Mouse (Mus musculus) right cerebral cortex, postnatal 10 days (tissue): ENCODE measurements around the gene Wnt8b.

Experiments
- DNase-seq, 2 experiments: peaks; one replicate each; pipeline ENCODE4 v3.0.0; 2021; ENCODE audit warnings: low spot score in 2 of 2

The Wnt8b gene

GRCm38 (mm10) chr19:44511451-44512231, 18.4 kb downstream of the Wnt8b start:
- peak in 1 of 2 experiments; percentile 31 for DNase-seq

DNA sequence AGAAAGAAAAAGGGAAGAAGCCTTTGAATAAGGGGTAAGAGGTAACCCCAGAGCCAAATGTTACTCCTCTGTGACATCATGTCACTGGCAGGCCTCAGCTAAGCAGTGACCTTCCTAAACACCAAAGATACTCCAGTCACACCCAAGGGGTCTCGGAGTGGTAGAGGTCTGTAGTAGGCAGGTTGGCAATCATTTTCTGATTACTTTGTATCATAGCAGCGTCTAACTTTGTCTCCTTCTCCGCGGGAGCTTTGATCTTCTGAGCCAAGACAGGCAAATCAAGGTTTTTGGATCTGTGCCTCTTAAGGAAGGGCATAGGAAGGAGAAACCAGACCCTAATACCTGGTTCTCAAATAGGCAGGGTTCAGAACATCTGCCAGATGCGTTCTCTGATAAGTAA, 19.3 kb downstream of the Wnt8b start:
- no peak for DNase-seq

GRCm38 (mm10) chr19:44513054-44513833, 20.0 kb downstream of the Wnt8b start:
- no peak for DNase-seq

DNA sequence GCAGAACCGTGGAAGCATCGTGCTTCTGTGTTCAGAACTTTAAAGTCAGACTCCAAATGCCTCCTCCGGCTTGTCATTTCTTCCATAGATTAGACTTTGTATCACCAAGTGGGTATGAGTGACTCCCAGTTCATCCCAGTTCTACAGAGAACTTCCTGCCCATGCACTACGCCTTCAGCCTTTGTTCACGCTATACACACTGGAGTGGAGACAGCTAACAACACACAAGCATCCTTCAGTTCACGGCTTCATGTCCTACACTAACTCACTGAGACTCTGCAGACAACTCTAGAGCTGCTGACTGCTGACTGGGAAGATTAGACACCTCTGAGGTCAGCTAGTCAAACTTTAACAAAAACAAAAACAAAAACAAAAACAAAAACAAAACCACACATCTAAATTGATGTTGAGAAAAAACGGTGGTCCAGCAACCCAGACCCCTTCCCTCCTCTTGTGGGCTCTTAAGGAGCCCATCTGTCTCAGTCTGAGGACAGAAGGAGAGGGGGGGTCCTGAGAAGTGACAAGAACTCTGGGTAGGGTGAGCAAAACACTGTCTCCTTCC, 20.7 kb downstream of the Wnt8b start:
- no peak for DNase-seq

- no peak for DNase-seq
Measured at GRCm38 (mm10) chr19:44514521-44515451, 21.5 kb downstream of the Wnt8b start.

DNA sequence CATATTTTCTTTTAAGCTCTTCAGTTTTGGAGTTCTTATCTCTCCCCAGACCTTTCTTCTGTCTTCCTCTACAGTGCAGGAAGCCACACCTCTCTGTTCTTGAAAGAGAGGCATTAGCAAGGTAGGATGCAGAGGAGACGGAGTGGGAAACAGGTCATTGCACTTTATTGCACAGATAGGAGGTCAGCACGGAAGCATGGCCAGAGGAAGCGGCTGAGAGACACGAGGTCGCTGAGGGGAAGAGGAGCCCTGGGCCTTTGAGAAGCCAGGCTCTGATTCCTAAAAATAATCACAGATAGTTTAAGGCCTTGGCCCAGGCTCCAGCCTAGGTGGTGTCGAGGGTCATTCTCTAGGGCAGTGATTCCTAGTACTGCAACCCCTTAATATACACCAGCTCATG, 22.5 kb downstream of the Wnt8b start:
- DNase-seq: no peak

GRCm38 (mm10) chr19:44517996-44518768, 24.9 kb downstream of the Wnt8b start:
- DNase-seq: no peak

- no peak for DNase-seq
Measured at GRCm38 (mm10) chr19:44519152-44519551, 25.9 kb downstream of the Wnt8b start.

GRCm38 (mm10) chr19:44525551-44526205, 32.4 kb downstream of the Wnt8b start:
- no peak for DNase-seq

GRCm38 (mm10) chr19:44530018-44530417, 36.7 kb downstream of the Wnt8b start:
- DNase-seq: no peak

DNA sequence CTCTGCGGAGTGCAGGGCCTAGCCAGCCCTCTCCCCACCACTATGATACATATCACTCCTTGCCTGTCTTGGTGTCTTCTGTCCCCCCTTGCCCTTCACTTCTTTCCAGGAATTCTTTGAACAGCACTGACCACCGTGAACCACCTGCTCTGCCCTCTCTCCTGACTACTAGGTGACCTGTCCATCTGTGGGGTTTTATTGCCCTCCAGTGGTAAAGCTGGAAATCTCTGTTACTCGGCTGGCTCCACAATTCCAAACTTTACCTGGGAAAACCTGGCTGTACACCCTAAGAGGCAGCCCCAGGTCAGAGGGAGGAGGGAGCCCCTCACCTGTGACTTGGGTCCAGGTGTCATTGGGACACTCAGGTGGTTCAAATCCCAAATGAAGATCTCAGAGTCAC, 42.1 kb downstream of the Wnt8b start:
- no peak for DNase-seq

GRCm38 (mm10) chr19:44537416-44537815, 44.1 kb downstream of the Wnt8b start:
- DNase-seq: no peak

- DNase-seq: no peak
Measured at GRCm38 (mm10) chr19:44542694-44543178, 49.5 kb downstream of the Wnt8b start.

DNA sequence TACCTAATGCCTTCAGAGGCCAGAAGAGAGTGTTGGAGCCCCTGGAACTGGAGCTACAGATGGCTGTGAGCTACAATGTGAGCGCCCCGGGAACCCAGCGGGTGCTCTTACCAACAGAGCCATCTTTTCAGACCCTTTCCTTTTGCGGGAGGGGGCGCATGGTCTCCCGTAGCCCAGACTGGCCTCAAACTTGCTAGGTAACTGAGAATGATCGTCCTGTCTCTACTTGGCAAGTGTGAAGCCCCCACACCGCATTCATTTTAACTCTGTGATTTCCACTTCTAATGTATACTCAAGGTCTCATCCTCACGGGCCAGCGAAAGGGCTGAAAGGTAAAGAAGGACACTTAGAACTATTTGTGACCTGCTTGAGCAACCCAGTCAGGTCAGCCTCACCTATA, 51.1 kb downstream of the Wnt8b start:
- no peak for DNase-seq

DNA sequence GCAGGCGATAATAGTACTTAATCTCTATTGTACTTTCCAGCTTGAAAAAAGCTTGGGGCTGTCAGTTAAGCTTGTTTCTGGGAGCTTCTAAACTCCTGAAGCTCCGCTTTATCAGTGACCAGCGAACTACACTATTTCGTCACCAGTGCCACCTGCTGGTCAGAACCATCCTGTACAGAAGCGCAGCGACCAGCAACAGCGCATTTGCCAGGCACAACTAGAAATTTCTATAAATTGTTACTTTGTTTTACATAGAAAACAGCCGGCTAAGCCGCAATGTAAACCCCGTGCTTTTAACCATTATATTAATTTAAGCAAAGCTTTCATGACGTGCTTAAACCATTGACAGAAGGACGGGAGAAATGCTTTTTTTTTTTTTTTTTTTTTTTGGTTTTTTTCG, 51.5 kb downstream of the Wnt8b start:
- peak; percentile 70 to 81 for DNase-seq

- DNase-seq: peak in 1 of 2 experiments; percentile 31
Measured at GRCm38 (mm10) chr19:44545321-44546041, 52.2 kb downstream of the Wnt8b start, which contains the start of gene Sec31b. Sec31b (minus strand) TSS chr19:44545864.

DNA sequence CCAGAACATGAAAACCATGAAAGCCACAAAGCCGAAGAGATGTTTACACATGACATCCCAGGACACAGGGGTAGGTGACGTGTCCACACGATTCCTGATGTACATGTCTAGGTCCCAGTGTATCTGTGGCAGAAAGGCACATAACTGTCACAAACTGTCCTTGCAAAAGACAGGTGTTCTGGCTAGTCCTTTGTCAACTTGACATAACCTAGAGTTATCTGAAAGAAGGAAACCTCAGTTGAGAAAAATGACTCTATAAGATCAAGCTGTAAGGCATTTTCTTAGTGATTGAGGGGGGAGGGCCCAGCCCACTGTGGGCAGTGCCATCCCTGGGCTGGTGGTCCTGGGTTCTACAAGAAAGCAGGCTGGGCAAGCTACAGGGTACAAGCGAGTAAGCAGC, 59.5 kb downstream of the Wnt8b start, which contains the start of gene Gm20538:
Gene Gm20538 (minus strand): TSS at position 101 of the 400 bp plus-strand sequence.
- DNase-seq: no peak

- DNase-seq: no peak
Measured at GRCm38 (mm10) chr19:44553286-44553685, 60.0 kb downstream of the Wnt8b start.

GRCm38 (mm10) chr19:44554490-44554860, 61.2 kb downstream of the Wnt8b start:
- DNase-seq: no peak
